Mouse (Mus musculus) limb, embryonic 12.5 days (tissue): ENCODE results near the gene Usp33. TPM values are rescaled to one million over a fixed set of nuclear protein-coding genes. Genes with fewer than 3 reads are reported as not detected.

Source experiments
- ATAC-seq: fragments of 200-750 bp; cut with Nextera tagmentation; 2 replicates; pipeline ENCODE4 v1.8.0; 2017; ENCODE audit warnings: low read depth, moderate TSS enrichment; ENCODE audit not compliant: insufficient number of reproducible peaks, insufficient read depth, low FRiP score, low TSS enrichment
- H3K27ac ChIP-seq: fragments of 300-500 bp; sonication (generic); 2 replicates; pipeline ENCODE4 v1.5.1; 2016; ENCODE audit warnings: mild to moderate bottlenecking, moderate library complexity
- H3K27me3 ChIP-seq: fragments of 300-500 bp; sonication (generic); 2 replicates; pipeline ENCODE4 v1.6.1; 2016; ENCODE audit warnings: mild to moderate bottlenecking, moderate library complexity
- H3K36me3 ChIP-seq: fragments of 300-500 bp; sonication (generic); 2 replicates; pipeline ENCODE4 v1.6.1; 2016; ENCODE audit warnings: mild to moderate bottlenecking, moderate library complexity
- H3K4me1 ChIP-seq: fragments of 300-500 bp; sonication (generic); replicated peaks from 2 replicates; pipeline ENCODE4 v1.6.1; 2016
- H3K4me2 ChIP-seq: fragments of 300-500 bp; sonication (generic); 2 replicates; pipeline ENCODE4 v1.6.1; 2016; ENCODE audit warnings: mild to moderate bottlenecking, moderate library complexity
- H3K4me3 ChIP-seq: fragments of 300-500 bp; sonication (generic); replicated peaks from 2 replicates; pipeline ENCODE4 v1.5.1; 2016; ENCODE audit warnings: mild to moderate bottlenecking
- H3K9ac ChIP-seq: fragments of 300-500 bp; sonication (generic); replicated peaks from 2 replicates; pipeline ENCODE4 v1.6.1; 2016; ENCODE audit warnings: mild to moderate bottlenecking, moderate library complexity
- H3K9me3 ChIP-seq: fragments of 300-500 bp; sonication (generic); 2 replicates; pipeline ENCODE4 v1.6.1; 2016; ENCODE audit warnings: mild to moderate bottlenecking, moderate library complexity
- WGBS: fragments of 180-500 bp; shearing (Covaris S2); methylation state at CpG from one replicate; pipeline ENCODE4 v1.1.7; 2016; 5-methylcytosine and 5-hydroxymethylcytosine counted together
- polyA plus RNA-seq: library from polyadenylated mRNA; unstranded; fragments of >200 nt; fragmentation: Nextera tagmentation; extraction: Ambion mirVana; gene quantifications from 2 replicates; pipeline ENCODE4 v1.2.1, GENCODE M21; 2016

The Usp33 gene
- polyA plus RNA-seq, 1 experiment from 2014 or later = 53.8 TPM

DNA sequence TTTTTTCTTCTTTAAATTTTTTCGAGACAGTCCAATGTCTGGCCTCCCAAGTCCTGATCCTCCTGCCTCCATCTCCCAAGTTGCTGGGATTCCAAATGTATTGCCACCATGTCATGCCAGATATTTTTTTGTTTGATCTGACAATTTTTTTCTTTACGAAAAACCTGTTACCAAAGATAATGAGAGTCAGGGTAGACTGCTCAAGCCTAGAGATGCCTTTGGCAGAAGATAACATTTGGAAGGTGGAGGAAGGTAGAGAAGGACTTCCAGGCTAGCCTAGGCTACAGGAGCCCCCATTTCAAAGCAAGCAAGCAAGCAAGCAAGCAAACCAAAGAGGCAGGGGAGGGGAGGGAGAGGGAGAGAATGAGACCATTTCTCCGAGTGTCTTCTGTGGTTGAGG, 949 bp downstream of the Usp33 start:
- Histone ChIP-seq H3K9me3 (no peaks in the 10 kb centered on the region), H3K9ac (peak overlapping the region; percentile 80), H3K27me3 (no peaks in the 10 kb centered on the region), H3K4me2 (peak overlapping the region; percentile 61), H3K4me1 (peaks cover 26% of the 10 kb centered on the region), H3K27ac (no peak overlapping the region), H3K4me3 (peak overlapping the region; percentile 71), H3K36me3 (0 out of 2 replicates have a peak, but pooled peaks cover 4% of the 10 kb centered on the region)
- no peak for ATAC-seq
- WGBS = 54% methylated on average over 3 of the region's 3 CpGs

DNA sequence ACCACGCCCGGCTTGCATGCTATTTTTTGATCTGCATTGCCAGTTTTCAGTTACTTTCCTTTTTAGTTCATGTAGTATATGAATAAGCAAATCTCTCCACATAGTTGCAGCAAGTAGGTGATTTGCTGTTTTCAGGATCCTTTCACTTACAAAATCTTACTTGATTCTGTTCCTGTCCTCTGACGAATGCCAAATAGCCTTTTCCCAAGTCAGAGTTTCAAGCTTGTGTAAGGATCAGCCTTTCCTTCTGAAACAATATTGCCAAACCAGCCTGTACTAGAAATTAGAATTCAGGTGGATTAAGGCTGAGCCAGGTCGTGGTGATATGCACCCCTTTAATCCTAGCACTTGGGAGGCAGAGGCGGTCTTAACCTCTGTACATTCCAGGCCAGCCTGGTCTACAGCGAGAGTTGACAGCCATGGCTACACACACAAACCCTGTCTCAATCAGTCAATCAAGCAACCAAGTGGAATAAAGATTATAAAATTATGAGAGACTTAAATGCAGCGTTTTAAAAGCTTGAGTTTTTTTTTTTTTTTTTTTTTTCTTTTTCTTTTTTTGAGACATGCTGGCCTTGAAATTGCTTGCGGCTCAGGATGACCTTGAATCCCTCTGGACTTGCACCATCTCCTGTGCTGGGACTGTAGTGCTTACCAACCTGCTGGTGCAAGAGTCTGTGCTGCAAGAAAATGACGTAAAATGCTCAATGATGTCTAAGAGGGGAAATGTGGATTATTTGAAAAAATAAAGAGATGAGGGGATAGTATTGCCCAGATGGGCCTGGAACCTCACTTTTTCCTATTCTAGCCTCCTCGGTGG, 1.9 kb downstream of the Usp33 start:
- no peak overlapping the region for H3K4me2 ChIP-seq
- ATAC-seq = no peak
- no peaks in the 10 kb centered on the region for H3K9me3 ChIP-seq
- no peak overlapping the region for H3K4me3 ChIP-seq
- WGBS = 91% methylated on average over 10 of the region's 10 CpGs
- H3K36me3 ChIP-seq = 0 out of 2 replicates have a peak, but pooled peaks cover 4% of the 10 kb centered on the region
- H3K9ac ChIP-seq = no peak overlapping the region
- H3K27ac ChIP-seq = no peak overlapping the region
- peaks cover 32% of the 10 kb centered on the region for H3K4me1 ChIP-seq
- H3K27me3 ChIP-seq = no peaks in the 10 kb centered on the region

DNA sequence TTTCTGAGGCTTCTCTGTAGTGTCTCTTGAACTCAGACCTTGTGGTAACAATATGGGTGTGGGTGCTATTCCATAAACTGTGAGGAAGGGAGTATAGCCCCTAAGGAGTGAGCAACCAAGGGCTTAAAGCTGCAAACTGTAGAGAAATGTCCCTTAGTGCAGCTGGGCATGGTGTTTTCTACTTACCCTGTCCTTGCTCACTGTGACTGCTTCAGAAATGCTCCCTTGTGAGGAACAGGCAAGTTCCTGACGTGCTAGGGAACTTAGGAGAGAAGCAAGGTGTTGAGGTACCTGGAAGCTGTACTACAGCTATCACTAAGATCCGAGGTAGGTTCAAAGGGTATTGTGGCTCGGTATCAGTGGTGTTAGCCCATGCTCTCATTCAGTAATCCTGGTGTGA, 4.2 kb downstream of the Usp33 start:
- Histone ChIP-seq H3K4me1 (peaks cover 39% of the 10 kb centered on the region), H3K27ac (no peak overlapping the region), H3K27me3 (no peaks in the 10 kb centered on the region), H3K4me3 (no peak overlapping the region), H3K4me2 (no peak overlapping the region), H3K9me3 (no peaks in the 10 kb centered on the region), H3K36me3 (0 out of 2 replicates have a peak, but pooled peaks cover 4% of the 10 kb centered on the region), H3K9ac (0 out of 2 replicates have a peak overlapping the region, but pooled peaks have one; percentile 18)
- ATAC-seq = no peak
- WGBS = 76% methylated on average over 3 of the region's 3 CpGs

DNA sequence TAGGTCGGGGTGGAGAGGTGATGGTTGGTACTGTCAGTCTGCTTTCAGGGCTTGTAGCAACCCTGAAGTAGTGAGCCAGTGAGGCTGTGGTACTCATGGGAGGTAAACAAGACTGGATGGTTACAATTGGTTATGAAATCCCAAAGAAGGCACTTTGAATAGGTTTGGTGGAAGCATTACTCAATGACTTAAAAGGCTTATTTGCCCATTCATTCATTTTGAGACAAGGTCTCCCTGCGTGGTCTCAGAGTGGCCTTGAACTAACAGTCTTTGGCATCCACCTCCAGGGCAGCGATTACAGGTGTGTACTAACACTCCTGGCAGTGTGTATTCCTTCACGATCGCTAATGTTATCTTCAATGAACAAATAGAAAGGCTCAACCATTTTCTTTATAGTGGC, 4.7 kb downstream of the Usp33 start:
- H3K4me3 ChIP-seq = no peak overlapping the region
- H3K4me1 ChIP-seq = peaks cover 39% of the 10 kb centered on the region
- WGBS = 89% methylated on average over 5 of the region's 5 CpGs
- H3K27me3 ChIP-seq = no peaks in the 10 kb centered on the region
- no peak for ATAC-seq
- no peak overlapping the region for H3K9ac ChIP-seq
- H3K9me3 ChIP-seq = no peaks in the 10 kb centered on the region
- no peak overlapping the region for H3K4me2 ChIP-seq
- 0 out of 2 replicates have a peak, but pooled peaks cover 4% of the 10 kb centered on the region for H3K36me3 ChIP-seq
- no peak overlapping the region for H3K27ac ChIP-seq

DNA sequence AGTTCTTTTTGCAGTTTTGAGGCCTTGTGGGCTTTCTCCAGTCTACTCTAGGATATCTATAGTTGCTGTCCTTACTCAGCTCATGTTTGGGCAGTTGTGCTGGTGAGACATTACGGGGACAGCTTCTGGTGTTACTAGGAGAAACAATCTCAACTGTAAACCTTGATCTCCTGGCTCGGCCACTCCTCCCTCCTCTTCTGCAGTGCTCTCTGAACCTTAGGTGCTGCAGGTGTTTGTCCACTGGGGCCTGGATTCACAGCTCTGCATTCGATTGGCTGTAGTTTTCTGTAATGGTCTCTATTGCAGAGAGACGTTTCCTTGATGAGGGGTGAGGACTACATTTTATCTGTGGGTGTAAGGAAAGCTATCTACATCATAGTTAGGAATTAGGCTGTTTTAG, 6.0 kb downstream of the Usp33 start:
- no peak for ATAC-seq
- H3K9ac ChIP-seq = no peak overlapping the region
- no peak overlapping the region for H3K4me3 ChIP-seq
- H3K27ac ChIP-seq = no peak overlapping the region
- WGBS = 77% methylated on average over 4 of the region's 4 CpGs
- no peaks in the 10 kb centered on the region for H3K9me3 ChIP-seq
- peaks cover 11% of the 10 kb centered on the region; the same call in 1 of the 2 replicates for H3K36me3 ChIP-seq
- H3K4me1 ChIP-seq = peaks cover 38% of the 10 kb centered on the region
- H3K27me3 ChIP-seq = no peaks in the 10 kb centered on the region
- no peak overlapping the region for H3K4me2 ChIP-seq

DNA sequence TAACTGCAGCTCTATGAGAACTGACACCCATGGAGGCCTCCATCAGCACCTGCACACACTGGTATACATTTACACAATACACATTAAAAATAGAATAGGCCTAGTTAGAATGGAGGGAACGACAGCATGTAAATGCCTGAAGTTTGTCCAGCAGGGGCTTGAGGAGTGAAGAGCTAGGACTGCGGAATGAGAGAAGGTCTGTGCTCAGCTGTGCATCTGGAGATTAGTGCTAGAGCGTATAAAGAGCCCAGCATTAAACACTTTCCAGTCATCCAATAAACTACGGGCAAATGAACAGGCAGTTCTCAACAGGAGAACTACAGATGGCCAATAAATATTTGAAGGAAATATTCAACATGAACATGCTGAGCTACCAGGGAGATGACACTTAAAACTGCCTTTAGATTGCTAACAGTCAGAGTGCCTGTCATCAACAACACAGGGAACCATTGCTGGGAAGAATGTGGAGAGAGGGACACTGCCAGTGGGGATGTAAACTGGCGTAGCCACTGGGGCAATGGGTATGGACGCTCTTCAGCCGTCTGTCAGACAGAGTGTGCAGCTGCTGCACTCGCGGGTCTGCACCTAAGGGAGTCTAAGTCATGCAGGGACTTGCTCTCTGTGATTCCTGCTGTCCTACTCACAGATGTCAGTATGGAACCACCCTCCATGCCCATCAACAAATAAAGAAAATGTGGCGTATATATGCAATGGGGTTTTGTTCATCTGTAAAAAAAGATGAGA, 7.3 kb downstream of the Usp33 start:
- WGBS = 66% methylated on average over 10 of the region's 10 CpGs
- no peak overlapping the region for H3K27ac ChIP-seq
- peaks cover 35% of the 10 kb centered on the region for H3K4me1 ChIP-seq
- no peaks in the 10 kb centered on the region for H3K27me3 ChIP-seq
- no peak overlapping the region for H3K4me2 ChIP-seq
- H3K4me3 ChIP-seq = no peak overlapping the region
- H3K36me3 ChIP-seq = peaks cover 11% of the 10 kb centered on the region; the same call in 1 of the 2 replicates
- ATAC-seq = peak; percentile 44; the same call in 1 of the 2 replicates
- H3K9me3 ChIP-seq = no peaks in the 10 kb centered on the region
- no peak overlapping the region for H3K9ac ChIP-seq

DNA sequence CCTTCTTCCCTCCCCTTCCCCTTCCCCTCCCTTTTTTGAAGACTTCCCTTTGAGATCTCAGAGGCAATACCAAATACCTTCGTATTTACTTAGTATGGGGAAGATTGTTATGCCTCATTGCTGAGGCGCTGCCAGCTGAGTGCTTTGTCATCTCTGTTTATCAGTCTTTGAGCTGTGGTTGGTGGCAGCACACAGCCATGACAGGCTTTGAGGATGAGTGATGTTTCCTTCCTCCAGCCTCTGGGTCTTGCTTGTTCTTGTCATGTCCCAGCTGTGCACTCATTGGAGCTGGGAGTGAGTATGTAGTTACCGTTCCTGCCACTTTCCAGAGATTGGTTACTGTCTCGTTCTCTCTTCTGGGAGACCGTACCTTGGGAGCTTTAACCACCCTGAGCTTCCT, 9.1 kb downstream of the Usp33 start:
- 80% methylated on average over 5 of the region's 5 CpGs for WGBS

DNA sequence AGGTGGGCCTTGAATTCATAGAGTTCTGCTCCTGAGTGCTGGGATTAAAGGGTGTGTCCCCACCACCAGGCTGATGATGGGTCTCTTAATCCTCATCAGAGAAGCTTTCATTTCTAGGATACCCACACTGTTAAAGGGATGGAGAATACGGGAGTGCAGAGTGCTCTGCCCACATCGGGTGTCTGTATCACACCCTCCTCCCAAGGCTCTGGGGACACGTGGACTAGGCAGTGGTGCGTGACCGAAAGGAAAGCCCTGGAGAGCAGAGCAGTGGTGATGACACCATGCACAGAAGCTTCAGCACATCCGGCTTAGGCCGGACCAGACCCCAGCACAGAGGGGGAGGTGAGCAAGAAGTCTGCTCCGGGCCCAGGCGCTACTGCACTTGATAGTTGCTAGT, 10.5 kb downstream of the Usp33 start:
- Histone ChIP-seq H3K36me3 (peaks cover 36% of the 10 kb centered on the region), H3K4me2 (no peak overlapping the region), H3K9ac (no peak overlapping the region), H3K4me1 (peaks cover 17% of the 10 kb centered on the region), H3K27me3 (no peaks in the 10 kb centered on the region), H3K27ac (no peak overlapping the region), H3K4me3 (no peak overlapping the region), H3K9me3 (no peaks in the 10 kb centered on the region)
- no peak; the same call in 1 of the 2 replicates for ATAC-seq
- WGBS = 90% methylated on average over 9 of the region's 9 CpGs

More for the DNA sequence above, 9.1 kb downstream of the Usp33 start:
- Histone ChIP-seq H3K4me2 (no peak overlapping the region), H3K4me3 (no peak overlapping the region), H3K27me3 (no peaks in the 10 kb centered on the region), H3K36me3 (peaks cover 22% of the 10 kb centered on the region), H3K4me1 (peaks cover 30% of the 10 kb centered on the region), H3K9ac (no peak overlapping the region), H3K9me3 (no peaks in the 10 kb centered on the region), H3K27ac (no peak overlapping the region)
- ATAC-seq = no peak

DNA sequence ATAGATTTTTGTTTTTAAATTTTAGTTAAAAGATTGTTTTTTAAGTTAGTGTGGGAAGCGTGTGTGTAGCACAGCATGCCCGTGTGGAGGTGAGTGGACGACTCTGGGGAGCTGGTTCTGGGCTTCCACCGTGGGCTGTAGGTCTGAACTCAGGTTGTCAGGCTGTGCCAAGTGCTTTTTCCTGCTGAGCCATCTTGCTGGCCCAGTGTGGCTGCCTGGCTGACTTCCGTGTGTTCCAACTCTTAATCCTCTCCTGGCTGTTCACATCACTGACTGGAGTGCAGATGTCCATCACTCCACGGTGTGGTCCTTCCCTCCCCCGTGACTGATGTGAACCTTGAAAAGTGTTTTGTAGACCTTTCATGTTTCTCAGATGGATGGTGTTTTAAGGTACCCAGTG, 12.9 kb downstream of the Usp33 start:
- H3K27ac ChIP-seq = no peak overlapping the region
- no peak for ATAC-seq
- peaks cover 60% of the 10 kb centered on the region for H3K36me3 ChIP-seq
- no peaks in the 10 kb centered on the region; the same call in 1 of the 2 replicates for H3K4me1 ChIP-seq
- H3K4me3 ChIP-seq = no peak overlapping the region
- no peaks in the 10 kb centered on the region for H3K27me3 ChIP-seq
- WGBS = 85% methylated on average over 7 of the region's 7 CpGs
- H3K4me2 ChIP-seq = no peak overlapping the region
- no peaks in the 10 kb centered on the region for H3K9me3 ChIP-seq
- H3K9ac ChIP-seq = no peak overlapping the region

DNA sequence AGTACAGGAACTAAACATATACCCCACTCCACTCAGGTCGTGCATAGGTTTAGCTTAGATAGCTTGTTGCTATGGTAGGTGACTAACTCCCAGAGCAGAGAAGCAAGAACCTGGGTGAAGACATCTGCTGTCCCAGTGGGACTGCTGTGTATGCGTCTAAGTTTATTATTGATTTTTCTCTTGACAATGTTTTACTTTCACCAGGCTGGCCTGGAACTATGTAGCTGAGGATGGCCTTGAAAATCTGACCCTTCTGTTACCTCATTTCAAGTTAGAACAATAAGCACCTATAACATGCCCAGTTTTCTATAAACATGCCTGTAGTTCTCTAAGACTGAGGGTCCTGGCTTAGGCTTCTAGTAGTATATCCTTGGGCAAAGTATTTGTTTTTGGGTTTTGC, 17.9 kb downstream of the Usp33 start:
- no peak for ATAC-seq
- Histone ChIP-seq H3K4me2 (no peak overlapping the region), H3K27me3 (no peaks in the 10 kb centered on the region), H3K9ac (no peak overlapping the region), H3K27ac (no peak overlapping the region), H3K36me3 (peaks cover 96% of the 10 kb centered on the region), H3K9me3 (no peaks in the 10 kb centered on the region), H3K4me1 (no peaks in the 10 kb centered on the region), H3K4me3 (no peak overlapping the region)
- 87% methylated on average over 2 of the region's 2 CpGs for WGBS

DNA sequence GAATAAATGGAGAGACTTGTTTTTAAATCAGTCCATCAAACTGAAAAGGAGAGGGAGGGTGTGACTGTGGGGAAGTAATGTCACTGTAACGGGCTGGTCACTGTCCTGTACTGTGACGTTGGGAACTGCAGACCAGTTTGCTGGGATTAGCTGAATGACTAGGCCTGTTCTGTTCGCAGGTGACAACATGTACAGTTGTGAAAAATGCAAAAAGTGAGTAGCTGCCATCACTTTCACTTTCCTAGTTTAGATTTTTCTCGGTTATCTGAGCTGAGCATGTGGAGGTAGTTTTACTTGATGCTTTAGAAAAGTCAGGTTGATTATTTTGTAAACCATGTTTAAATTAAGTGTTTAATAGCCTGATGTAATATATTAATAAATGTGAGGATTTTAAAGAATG, 29.8 kb downstream of the Usp33 start:
- peaks cover 86% of the 10 kb centered on the region for H3K36me3 ChIP-seq

More for the DNA sequence above, 29.8 kb downstream of the Usp33 start:
- ATAC-seq = no peak
- Histone ChIP-seq H3K27me3 (no peaks in the 10 kb centered on the region), H3K27ac (no peak overlapping the region), H3K9me3 (no peaks in the 10 kb centered on the region), H3K9ac (no peak overlapping the region), H3K4me1 (no peaks in the 10 kb centered on the region), H3K4me3 (no peak overlapping the region), H3K4me2 (no peak overlapping the region)
- 90% methylated on average over 4 of the region's 4 CpGs for WGBS
